Mouse (Mus musculus) ZHBTc4 (cell line): ENCODE results near the gene Slc11a2.
A peak's percentile ranks its signal among the peaks of the same experiment; 100 is the strongest.
"Not testable (repeated sequence)": the region's sequence is repeated elsewhere in the genome, so short reads cannot be mapped to it uniquely, and the experiment has no call there.

Experiments
- DNase-seq: peaks from one replicate; pipeline ENCODE4 v3.0.0-alpha.2; 2011; ENCODE audit warnings: low read depth, low spot score

The Slc11a2 gene

DNA sequence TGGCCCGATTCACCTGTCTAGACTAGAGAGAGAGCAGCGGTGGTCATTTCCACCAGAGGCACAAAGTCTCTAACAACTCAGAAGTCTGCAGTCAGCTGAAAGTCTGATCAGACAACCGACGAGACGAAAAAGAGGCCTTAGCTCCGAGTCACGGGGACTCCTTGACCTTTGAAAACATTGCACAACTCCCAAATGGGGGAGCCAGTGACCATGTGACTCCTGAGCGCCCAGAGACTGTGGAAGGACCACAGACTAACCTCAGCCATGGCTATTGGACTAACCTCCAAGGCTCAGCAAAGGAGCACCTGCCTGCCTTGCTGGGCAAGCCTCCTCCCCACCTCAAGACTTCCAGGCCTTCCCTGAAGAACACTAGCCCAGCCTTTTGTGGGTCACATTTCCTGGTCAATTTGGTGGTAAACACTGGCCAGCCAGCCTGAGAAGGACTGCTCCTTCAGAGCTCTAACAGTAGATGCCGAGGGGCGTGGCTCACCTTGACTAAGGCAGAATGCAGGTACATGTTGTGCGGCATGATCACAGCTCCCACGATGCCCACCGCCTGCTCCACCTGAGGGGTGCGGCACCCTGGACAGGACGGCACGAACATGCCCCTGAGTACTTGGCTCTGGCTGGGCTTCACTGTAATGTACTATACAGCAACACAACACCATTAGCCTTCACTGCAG lies 21.4 kb downstream of the Slc11a2 start:
- DNase-seq = no peak

DNA sequence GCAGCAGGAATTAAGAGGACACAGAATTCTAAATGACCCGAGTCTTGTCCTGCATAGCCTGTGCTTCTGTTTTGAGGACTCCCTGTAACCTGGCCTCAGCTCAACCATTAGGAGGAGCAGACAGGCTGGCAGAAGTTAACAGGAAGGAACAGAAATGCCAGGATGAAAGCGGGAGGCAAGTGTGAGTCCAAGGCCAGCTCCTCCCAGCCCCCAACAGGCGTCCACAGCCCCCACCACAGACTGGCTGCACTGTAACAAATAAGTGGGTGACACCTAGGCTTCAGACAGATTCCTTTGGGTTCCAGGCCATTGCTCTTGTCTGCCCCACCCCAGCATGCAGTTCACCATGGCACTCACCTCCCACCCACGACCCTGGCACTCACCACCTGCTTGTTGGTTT lies 22.1 kb downstream of the Slc11a2 start:
- DNase-seq = no peak

DNA sequence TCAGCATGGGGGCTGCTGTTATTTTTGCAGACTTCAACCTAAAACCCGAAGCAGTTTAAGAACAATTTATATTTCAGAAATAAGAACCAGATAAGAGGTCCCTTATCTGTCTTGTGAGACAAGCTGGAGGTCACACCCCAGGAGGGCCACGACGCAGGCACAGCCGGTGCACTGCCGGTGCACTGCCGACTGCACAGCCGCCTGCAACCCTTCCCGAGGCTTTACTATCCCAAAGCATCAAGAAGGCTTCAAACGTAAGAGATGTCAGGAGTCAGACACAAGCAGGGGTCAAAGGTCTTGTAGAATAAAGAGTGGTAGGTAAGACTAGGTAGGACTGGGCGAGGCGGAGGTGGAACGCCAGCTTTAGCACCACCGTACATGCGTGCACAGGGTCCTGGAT lies 22.5 kb downstream of the Slc11a2 start:
- no peak for DNase-seq

DNA sequence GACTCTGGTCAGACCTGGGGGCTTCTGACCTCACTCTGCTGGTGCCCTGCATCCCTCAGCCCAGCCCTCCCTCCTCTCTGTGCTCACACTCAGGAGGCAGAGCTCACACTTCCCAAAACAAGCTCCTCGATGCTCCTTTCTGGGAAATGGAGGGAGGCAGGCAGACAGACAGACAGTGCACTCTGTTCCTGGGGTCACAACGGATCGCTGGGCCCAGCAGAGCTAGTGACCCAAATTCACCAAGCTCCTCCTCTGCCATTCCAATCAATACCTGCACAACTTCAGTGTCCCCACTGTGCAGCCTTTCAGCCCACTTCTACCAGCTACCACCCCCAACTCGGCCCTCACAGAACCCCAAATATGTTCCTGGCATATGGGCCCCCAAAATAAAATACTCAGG lies 23.1 kb downstream of the Slc11a2 start:
- DNase-seq = no peak

DNA sequence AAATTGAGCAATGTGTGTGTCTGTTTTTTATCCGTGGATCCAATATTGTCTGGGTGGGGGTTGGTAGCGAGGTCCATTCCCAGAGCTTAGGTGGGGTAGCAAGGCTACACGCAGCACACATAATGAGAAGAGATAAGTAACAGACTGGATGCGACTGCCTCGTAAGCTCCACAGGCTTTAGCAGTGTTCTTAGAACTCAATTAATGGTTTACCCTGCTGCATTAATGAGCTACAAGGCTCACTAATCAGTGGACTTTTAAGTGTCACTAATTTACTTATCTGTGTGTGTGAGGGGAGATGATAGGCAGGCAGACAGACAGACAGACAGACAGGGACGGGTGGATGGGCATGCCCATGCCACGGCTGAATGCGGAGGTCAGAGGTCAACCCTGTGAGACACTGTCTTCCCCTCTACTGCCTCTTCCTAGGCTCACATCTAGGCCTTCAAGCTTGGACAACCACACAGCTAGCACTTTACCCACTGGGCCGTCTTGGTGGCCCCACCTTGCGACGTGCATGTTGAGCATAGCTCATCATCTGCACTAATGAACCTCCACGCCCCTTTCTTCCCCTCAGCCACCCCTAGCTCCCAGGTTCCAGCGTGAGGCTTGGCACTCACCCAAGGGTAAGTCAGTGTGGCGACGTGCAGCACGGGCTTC lies 24.2 kb downstream of the Slc11a2 start:
- DNase-seq = no peak

DNA sequence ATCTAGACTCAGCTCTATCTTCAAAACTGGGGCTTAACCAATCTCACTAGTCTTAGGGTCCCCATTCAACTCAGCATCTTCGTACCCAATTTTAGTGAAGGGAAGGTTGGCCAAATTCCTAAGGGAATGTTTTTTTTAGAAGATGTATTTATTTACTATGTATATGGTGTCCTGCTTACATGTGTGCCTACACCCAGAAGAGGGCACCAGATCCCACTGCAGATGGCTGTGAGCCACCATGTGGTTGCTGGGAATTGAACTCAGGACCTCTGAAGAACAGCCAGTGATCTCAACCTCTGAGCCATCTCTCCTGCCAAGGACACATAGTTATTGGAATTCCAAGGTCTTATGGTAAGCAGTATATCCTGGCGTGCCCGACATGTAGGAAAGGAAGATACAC lies 29.3 kb downstream of the Slc11a2 start:
- no peak for DNase-seq

DNA sequence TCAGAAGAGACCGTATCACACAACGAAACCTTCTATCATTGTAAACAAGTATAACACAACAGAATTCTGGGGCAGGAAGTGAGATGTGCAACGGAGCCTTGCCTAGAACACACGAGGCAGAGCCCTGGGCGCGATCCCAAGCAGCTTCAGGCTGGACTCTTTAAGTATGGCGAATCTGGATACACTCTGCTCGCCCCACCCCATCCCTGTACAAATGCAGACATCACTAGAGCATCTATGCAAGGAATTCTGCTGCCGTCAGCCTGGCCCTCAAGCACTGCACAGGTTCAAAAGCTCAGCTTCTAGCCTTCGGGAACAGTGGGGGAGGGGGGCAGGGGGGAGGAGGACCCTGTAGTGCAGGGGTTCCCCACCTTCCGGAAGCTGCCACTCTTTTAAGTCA lies 31.9 kb downstream of the Slc11a2 start:
- DNase-seq = peak; percentile 77

DNA sequence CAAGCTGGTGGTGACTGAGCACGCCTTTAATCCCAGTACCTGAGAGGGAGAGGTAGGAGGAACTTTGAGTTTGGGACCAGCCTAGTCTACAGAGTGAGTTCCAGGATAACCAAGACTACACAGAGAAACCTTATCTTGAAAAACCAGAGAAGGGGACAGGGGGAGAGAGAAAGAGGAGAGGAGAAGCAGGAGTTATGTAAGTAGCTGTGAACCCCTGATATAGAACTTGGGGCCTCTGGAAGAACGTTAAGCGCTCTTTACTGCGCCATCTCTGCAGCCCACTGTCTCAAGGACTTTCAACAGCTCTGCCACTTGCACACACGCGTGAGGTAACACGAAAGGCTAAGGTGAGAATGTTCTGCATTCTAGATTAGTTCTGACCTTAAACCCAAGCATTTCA lies 33.3 kb downstream of the Slc11a2 start:
- no peak for DNase-seq

DNA sequence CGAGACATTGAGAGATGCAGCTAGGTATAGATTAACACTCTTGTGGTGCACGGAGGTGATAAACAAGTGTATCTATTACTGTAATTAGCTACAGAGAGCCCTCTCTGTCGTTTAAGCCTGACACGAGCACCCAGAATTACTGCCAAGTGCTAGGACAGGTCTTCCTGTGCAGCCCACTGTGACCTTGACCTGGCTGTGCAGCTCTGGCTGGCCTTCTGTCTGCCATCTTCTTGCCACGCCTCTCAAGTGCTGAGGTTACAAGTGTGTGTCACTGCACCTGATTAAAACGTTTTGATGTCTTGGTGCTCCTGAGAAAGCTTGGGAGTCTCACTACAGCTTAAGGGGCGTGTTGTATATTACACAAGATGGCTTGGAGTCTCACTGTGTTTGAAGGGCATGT lies 33.8 kb downstream of the Slc11a2 start:
- DNase-seq = no peak

DNA sequence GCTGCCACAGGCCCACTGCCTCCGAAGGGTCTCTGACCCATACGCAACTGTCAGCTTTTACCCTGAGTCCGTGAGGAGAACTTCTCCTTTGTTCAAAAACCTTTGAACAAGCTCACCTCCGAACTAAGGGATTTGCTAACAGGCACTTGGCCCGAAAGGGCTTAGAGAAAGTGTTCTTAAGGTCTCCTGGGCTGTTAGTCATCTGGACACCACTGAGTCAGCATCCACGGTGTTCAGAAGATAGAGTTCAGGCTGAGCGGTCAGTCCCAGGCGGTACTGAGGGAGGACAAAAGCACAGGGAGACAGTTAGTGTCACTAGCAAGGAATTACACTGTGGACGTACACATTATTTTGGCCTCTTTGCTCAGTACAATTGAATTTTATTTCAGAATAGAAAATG lies 36.0 kb downstream of the Slc11a2 start:
- DNase-seq = no peak

DNA sequence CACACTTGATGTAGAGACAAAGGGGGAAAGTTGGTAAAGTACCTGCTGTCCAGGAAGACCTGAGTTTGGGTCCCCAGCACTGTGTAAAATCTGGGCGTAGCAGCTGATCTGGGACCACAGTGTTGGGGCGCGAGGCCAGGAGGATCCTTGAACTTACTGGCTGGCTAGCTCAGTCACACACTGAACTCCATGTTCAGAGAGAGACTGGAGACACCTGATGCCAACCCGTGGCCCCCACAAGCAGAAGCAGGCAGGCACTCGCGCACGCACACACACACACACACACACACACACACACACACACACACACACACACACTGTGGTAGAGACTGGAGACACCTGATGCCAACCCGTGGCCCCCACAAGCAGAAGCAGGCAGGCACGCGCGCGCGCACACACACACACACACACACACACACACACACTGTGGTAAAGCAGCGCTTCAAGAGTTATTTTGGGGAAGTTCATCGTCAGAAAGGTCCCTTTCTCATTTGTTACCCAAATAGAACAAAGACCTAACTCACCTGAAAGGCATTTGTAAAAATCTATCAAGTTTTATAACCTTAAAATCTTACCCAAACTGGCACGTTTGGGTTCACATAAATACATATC lies 36.5 kb downstream of the Slc11a2 start:
- DNase-seq = no peak

DNA sequence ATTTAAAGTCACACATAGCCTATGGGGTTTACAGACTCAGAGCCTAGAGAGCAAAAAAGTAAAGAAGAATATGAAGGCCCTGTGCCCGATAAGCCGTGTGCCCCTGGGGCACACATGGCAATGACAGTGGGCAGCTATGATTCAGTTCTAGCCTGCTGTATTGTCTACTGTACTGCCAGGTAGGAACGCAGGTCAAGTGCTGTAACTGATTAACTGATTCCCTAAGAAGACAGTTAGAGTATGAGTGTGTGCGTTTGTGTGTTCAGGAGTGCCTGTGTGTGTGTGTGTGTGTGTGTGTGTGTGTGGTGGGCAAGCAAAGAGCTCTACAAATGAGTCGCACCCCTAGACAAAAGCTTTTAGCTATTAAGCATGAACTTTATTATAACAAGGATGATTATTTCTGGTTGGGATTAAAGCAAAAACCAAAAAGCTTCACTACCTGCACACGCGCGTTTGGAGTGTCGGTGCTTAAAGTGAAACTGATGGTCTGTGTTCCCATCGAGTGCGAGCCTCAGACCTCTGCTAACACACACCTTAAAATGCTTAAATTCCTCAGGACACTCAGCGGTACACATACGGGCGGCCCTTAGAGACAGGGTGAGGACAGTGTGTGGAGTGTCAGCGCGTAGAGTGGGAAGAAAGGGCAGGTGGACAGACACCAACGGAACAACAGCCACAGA lies 37.2 kb downstream of the Slc11a2 start:
- no peak for DNase-seq

DNA sequence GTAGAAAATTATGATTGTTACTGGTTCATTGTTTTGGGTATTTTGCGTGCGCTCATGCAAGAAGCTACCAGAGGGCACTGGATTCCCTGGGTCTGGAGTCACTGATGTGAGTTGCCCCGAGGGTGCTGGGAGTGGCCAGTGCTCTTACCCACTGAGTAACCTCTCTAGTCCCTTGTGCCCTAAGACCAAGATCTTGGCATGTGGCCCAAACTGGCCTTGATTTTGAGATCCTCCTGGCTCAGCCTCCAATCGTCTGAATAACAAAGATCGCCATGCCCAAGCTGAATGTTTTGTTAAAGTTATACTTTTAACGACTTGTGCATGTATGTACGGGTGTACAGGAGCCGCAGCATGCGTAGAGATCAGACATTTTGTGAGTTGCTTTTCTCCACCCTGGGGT lies 39.2 kb downstream of the Slc11a2 start:
- no peak for DNase-seq

DNA sequence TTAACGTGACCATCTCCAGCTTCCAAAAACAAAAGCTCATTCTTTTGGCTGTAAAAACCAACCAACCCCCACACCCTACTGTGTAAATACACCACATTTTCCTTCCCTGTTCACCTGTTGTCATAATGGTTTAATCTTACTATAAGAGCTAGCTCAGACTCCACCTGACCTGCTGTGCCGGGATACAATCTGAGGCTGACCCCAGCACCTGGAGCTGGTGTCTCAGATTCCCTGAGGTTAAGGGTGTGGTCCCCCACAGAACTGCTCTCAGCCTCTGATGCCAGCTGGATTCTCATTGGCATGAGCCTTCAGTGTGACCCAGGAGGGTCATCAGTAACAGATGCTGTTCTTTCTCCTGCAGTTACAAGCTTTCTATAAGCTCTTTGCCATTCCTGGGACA lies 44.8 kb downstream of the Slc11a2 start:
- no peak for DNase-seq

DNA sequence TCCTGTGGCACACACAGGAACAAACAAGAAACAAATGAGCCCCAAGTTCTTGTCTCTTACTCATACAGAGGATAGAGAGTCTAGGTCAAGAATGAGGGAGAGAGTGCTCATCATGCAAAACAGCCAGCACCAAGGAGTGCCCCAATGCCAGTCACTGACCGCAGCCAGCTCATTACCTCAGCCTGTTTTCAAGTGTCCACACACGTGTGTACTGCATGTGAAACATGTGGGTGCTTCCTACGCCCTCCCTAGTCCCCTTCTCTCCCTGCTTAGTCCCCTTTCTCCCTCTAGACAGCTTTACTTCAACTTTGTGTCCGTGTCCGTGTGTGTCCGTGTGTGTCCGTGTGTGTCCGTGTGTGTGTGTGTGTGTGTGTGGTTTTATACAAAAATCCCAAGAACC lies 45.2 kb downstream of the Slc11a2 start:
- DNase-seq = no peak

DNA sequence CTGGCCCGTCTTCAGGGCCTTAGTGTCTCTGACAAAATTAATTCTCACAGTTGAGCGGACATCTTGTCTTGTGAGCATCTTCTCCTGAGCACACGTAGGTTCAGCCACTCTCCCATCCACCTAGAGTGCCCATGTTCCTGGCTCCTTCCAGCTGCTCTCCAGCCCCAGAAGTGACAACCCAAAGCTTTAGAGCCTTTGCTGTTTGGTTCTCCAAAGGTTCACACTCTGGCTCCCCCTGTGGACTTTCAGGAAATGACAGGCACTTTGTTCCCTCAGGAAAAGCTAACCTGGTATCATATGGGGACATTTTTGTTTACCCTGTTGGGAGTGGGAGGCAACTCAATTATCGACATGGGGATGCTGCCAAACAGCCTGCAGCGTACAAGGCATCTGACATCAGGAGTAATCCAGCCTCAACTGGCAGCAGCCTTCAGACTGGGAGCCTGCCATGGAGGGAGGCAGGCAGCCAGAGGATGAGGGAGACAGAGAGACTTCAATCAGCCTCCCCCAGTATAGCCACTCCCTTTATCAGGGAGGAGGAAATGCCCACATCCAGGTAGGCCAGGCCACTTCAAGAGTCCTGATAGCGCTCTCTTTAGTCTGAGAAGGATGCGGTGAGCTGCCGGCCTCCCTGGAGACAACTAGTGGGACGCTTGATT lies 46.9 kb downstream of the Slc11a2 start:
- not testable (repeated sequence) for DNase-seq

DNA sequence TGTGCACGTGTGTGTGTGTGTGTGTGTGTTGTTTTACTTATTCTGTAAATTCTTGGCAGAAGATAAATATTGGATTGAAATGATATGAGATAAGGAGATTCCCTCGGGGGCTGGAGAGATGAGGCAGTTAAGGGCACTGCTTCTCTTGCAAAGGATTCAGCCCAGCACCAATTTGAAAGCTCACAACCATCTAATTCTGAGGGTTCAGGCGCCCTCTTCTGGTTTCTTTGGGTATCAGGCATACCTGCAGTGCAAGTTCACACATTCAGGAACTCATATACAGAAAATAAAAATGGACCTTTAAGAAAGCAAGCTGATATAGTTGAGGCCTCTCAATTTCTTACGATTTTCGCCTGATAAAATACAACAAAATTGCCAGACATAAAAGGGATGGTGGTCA lies 49.8 kb downstream of the Slc11a2 start:
- peak; percentile 83 for DNase-seq

DNA sequence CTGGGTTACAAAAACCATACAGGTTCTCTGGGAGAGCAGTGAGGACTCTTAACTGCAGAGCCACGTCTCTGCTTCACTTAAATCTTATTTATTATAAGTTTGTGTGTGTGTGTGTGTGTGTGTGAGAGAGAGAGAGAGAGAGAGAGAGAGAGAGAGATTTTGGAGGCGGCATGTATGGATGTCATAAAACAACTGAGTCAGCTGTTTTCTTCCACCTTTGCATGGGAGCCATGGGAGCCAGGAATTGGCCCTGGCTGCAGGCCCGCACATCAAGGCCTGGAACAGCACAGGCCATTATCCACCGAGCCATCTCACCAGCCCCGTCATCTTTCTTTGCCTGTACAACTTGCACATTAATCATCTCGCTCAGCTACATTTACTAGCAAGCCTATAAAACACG lies 57.8 kb downstream of the Slc11a2 start:
- no peak for DNase-seq

DNA sequence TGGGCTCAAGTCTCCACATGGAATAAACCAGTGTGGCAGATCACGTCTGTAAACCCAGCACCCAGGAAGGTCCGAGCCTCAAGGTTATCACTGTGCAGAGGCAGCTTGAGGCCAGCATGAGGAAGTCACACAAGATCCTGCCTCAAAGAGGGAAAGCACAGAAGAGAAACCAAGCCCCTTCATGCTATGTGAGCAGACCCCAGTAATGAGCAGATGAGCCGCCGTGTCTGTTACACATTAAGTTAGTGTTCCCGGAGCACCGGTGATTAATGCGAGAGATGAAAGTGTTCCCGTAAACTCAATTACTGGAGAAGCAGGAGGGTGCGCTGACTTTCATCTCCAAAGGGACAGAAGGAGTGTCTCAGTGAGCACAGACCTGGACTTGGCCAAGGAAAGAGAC lies 58.9 kb downstream of the Slc11a2 start:
- not testable (repeated sequence) for DNase-seq

DNA sequence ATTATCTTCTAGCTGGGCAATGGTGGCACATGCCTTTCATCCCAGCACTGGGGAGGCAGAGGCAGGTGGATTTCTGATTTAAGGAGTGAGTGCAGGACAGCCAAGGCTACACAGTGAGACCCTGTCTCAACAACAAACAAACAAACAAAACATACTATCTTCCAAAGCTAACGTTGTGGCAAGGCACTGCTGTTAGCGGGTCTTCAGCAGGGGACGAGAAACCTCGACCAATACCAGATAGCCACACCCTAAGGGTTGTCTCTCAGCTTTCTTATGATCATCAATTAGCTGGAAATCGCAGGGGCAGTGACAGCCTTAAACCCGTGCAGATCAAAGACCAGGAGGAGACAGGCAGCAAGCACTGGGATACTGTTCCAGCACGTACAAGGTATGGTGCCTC lies 60.6 kb downstream of the Slc11a2 start, which contains the start of gene Higd1c:
Gene Higd1c (plus strand): TSS at position 301 of the 400 bp plus-strand sequence.
- DNase-seq = no peak

DNA sequence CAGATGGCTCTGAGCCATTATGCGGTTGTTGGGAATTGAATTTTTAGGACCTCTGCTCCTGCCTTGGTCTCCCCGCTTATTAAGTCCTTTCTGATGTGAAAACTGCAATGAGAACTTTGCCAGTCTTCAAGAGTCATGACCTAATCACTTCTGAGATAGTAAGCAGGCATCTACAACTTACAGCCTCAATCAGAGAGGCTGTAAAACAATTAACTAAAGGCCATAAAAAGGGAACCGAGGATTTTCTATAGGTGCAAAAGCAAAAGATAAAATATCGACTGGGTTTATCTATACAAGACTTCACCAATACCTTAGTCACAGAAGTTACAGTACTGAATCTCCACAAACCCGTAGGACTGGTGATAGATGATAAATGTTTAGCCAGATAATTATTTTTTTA lies 69.0 kb downstream of the Slc11a2 start:
- DNase-seq = no peak

DNA sequence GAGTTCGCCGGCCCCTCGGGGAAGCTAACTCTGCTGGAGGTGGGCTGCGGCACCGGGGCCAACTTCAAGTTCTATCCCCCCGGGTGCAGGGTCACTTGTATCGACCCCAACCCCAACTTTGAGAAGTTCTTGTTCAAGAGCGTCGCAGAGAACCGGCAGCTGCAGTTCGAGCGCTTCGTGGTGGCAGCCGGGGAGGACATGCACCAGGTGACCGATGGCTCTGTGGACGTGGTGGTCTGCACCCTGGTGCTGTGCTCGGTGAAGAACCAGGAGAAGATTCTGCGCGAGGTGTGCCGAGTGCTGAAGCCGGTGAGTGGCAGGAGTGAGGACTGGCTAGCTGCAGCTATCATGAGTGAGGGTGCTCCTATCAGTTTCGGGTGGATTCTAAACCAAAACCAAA lies 71.5 kb downstream of the Slc11a2 start:
- not testable (repeated sequence) for DNase-seq
